Mouse (Mus musculus): ENCODE data around the gene Fgd3. TPM values are rescaled to one million over a fixed set of nuclear protein-coding genes. Genes with fewer than 3 reads are reported as not detected.

Fgd3 gene
- polyA plus RNA-seq, 1 experiment from 2014 or later = 0.37 TPM

GRCm38 (mm10) chr13:49311642-49312041 lies 8.5 kb downstream of the Fgd3 start:
- Histone ChIP-seq H3K9me3 (ENCODE audit: low read length) (no peaks in the 10 kb centered on the region), H3K36me3 (ENCODE audit: insufficient read depth, low read length) (no peaks in the 10 kb centered on the region), H3K4me1 (ENCODE audit: insufficient read depth, low read depth, low read length) (no peaks in the 10 kb centered on the region), H3K9ac (replicated peaks; ENCODE audit: low read depth) (no peak overlapping the region), H3K27me3 (replicated peaks; ENCODE audit: insufficient read depth, low read length) (no peaks in the 10 kb centered on the region), H3K27ac (ENCODE audit: low read length) (no peak overlapping the region), H3K4me3 (ENCODE audit: low read depth, low read length) (no peak overlapping the region), H3K4me2 (replicated peaks; ENCODE audit: low read depth, low read length) (no peak overlapping the region)
- ATAC-seq (0 out of 2 replicates have a peak, but pooled peaks have one; percentile 33), DNase-seq (ENCODE audit: low spot score) (peak; percentile 33)
- TF ChIP-seq CTCF (IDR thresholded peaks at IDR 0.05) (no peak), EP300 (IDR thresholded peaks at IDR 0.05) (no peak)
- WGBS = 59% methylated on average over 7 of the region's 7 CpGs

- no peaks in the 10 kb centered on the region for H3K4me1 ChIP-seq (ENCODE audit: insufficient read depth, low read depth, low read length)
- no peaks in the 10 kb centered on the region for H3K27me3 ChIP-seq (replicated peaks; ENCODE audit: insufficient read depth, low read length)
- H3K9ac ChIP-seq (replicated peaks; ENCODE audit: low read depth) = no peak overlapping the region
- no peak overlapping the region for H3K27ac ChIP-seq (ENCODE audit: low read length)
- TF ChIP-seq EP300 (IDR thresholded peaks at IDR 0.05) (no peak), CTCF (IDR thresholded peaks at IDR 0.05) (no peak)
- no peak overlapping the region for H3K4me2 ChIP-seq (replicated peaks; ENCODE audit: low read depth, low read length)
- ATAC-seq = no peak
- DNase-seq (ENCODE audit: low spot score) = no peak
- H3K9me3 ChIP-seq (ENCODE audit: low read length) = no peaks in the 10 kb centered on the region
- H3K4me3 ChIP-seq (ENCODE audit: low read depth, low read length) = no peak overlapping the region
- WGBS = 95% methylated on average over 1 of the region's 1 CpGs
- no peaks in the 10 kb centered on the region for H3K36me3 ChIP-seq (ENCODE audit: insufficient read depth, low read length)
Observed at GRCm38 (mm10) chr13:49309501-49309900, 10.6 kb downstream of the Fgd3 start.

GRCm38 (mm10) chr13:49308861-49309403 lies 11.2 kb downstream of the Fgd3 start:
- DNase-seq (ENCODE audit: low spot score) (peak; percentile 53), ATAC-seq (no peak)
- Histone ChIP-seq H3K4me1 (ENCODE audit: insufficient read depth, low read depth, low read length) (no peaks in the 10 kb centered on the region), H3K9me3 (ENCODE audit: low read length) (no peaks in the 10 kb centered on the region), H3K36me3 (ENCODE audit: insufficient read depth, low read length) (no peaks in the 10 kb centered on the region), H3K9ac (replicated peaks; ENCODE audit: low read depth) (no peak overlapping the region), H3K4me3 (ENCODE audit: low read depth, low read length) (no peak overlapping the region), H3K27ac (ENCODE audit: low read length) (no peak overlapping the region), H3K27me3 (replicated peaks; ENCODE audit: insufficient read depth, low read length) (no peaks in the 10 kb centered on the region), H3K4me2 (replicated peaks; ENCODE audit: low read depth, low read length) (no peak overlapping the region)
- 67% methylated on average over 16 of the region's 16 CpGs for WGBS
- TF ChIP-seq EP300 (IDR thresholded peaks at IDR 0.05) (no peak), CTCF (IDR thresholded peaks at IDR 0.05) (no peak)

- no peaks in the 10 kb centered on the region for H3K36me3 ChIP-seq (ENCODE audit: insufficient read depth, low read length)
- no peak for ATAC-seq
- no peaks in the 10 kb centered on the region for H3K4me1 ChIP-seq (ENCODE audit: insufficient read depth, low read depth, low read length)
- WGBS = 86% methylated on average over 4 of the region's 4 CpGs
- no peak overlapping the region for H3K4me3 ChIP-seq (ENCODE audit: low read depth, low read length)
- no peak for DNase-seq (ENCODE audit: low spot score)
- H3K9me3 ChIP-seq (ENCODE audit: low read length) = no peaks in the 10 kb centered on the region
- no peak overlapping the region for H3K9ac ChIP-seq (replicated peaks; ENCODE audit: low read depth)
- TF ChIP-seq CTCF (IDR thresholded peaks at IDR 0.05) (no peak), EP300 (IDR thresholded peaks at IDR 0.05) (no peak)
- H3K4me2 ChIP-seq (replicated peaks; ENCODE audit: low read depth, low read length) = no peak overlapping the region
- no peak overlapping the region for H3K27ac ChIP-seq (ENCODE audit: low read length)
- no peaks in the 10 kb centered on the region for H3K27me3 ChIP-seq (replicated peaks; ENCODE audit: insufficient read depth, low read length)
Observed at GRCm38 (mm10) chr13:49308206-49308605, 11.9 kb downstream of the Fgd3 start.

GRCm38 (mm10) chr13:49307311-49307969 lies 12.7 kb downstream of the Fgd3 start:
- H3K9me3 ChIP-seq (ENCODE audit: low read length) = no peaks in the 10 kb centered on the region
- no peaks in the 10 kb centered on the region for H3K4me1 ChIP-seq (ENCODE audit: insufficient read depth, low read depth, low read length)
- WGBS = 7% methylated on average over 9 of the region's 10 CpGs
- peak; percentile 40 for DNase-seq (ENCODE audit: low spot score)
- peak; percentile 56 for ATAC-seq
- H3K36me3 ChIP-seq (ENCODE audit: insufficient read depth, low read length) = no peaks in the 10 kb centered on the region
- peak overlapping the region; percentile 49; the same call in 1 of the 2 replicates for H3K27ac ChIP-seq (ENCODE audit: low read length)
- H3K4me3 ChIP-seq (ENCODE audit: low read depth, low read length) = no peak overlapping the region
- H3K27me3 ChIP-seq (replicated peaks; ENCODE audit: insufficient read depth, low read length) = no peaks in the 10 kb centered on the region
- no peak overlapping the region for H3K9ac ChIP-seq (replicated peaks; ENCODE audit: low read depth)
- peak overlapping the region; percentile 17 for H3K4me2 ChIP-seq (replicated peaks; ENCODE audit: low read depth, low read length)
- TF ChIP-seq EP300 (IDR thresholded peaks at IDR 0.05) (no peak), CTCF (IDR thresholded peaks at IDR 0.05) (no peak)

GRCm38 (mm10) chr13:49306771-49307310 lies 13.3 kb downstream of the Fgd3 start:
- H3K36me3 ChIP-seq (ENCODE audit: insufficient read depth, low read length) = no peaks in the 10 kb centered on the region
- DNase-seq (ENCODE audit: low spot score) (peak; percentile 28), ATAC-seq (peak; percentile 74)
- H3K4me2 ChIP-seq (replicated peaks; ENCODE audit: low read depth, low read length) = no peak overlapping the region; the same call in 1 of the 2 replicates
- 48% methylated on average over 7 of the region's 7 CpGs for WGBS
- H3K27me3 ChIP-seq (replicated peaks; ENCODE audit: insufficient read depth, low read length) = no peaks in the 10 kb centered on the region
- TF ChIP-seq EP300 (IDR thresholded peaks at IDR 0.05) = no peak
- no peak for TF ChIP-seq CTCF (IDR thresholded peaks at IDR 0.05)
- H3K4me1 ChIP-seq (ENCODE audit: insufficient read depth, low read depth, low read length) = no peaks in the 10 kb centered on the region
- no peak overlapping the region for H3K9ac ChIP-seq (replicated peaks; ENCODE audit: low read depth)
- no peak overlapping the region for H3K4me3 ChIP-seq (ENCODE audit: low read depth, low read length)
- H3K27ac ChIP-seq (ENCODE audit: low read length) = peak overlapping the region; percentile 49; the same call in 1 of the 2 replicates
- no peaks in the 10 kb centered on the region for H3K9me3 ChIP-seq (ENCODE audit: low read length)

Measured in lung, postnatal 0 days (tissue).